Mouse (Mus musculus) heart, postnatal 25 days (tissue): ENCODE results near the gene Cux2. TPM values are rescaled to one million over a fixed set of nuclear protein-coding genes. Genes with fewer than 3 reads are reported as not detected.

Experiments used
- DNase-seq: peaks from one replicate; pipeline ENCODE4 v3.0.0; 2022; ENCODE audit warnings: low spot score
- intact Hi-C: fragments of 180-260 bp; cut with DNase I; formaldehyde crosslinking; loops from one replicate; pipeline ENCODE4 v1.15.1; 2025
- total RNA-seq, 2 experiments: library from RNA; stranded (reverse); gene quantifications; 2 replicates each; pipeline ENCODE4 v1.2.3; 2021

Cux2 gene
- total RNA-seq, 2 experiments from 2014 or later = 23.7 to 29.0 TPM

DNA sequence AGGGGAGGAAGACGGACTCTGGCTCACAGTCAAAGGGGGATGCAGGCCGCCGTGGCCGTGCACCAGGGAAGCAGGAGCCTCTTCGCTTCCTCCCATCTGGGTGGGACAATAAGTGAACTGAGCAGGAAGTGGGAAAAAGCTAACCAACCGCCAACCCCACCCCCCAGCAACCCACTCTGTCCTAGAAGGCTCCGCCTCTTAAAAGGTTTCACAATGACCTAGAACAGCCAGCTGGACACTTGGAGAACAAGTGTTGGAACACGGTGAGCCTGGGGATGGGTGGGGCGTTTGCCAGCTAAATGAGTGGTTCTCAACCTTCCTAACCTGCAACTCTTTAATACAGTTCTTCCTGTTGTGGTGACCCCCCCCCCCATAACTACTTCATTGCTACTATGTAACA is 23.1 kb downstream of the Cux2 start:
- no peak for DNase-seq
- intact Hi-C loops = no loop called here

GRCm38 (mm10) chr5:122026284-122026683 is 23.6 kb downstream of the Cux2 start:
- intact Hi-C loops = no loop called here

GRCm38 (mm10) chr5:122025117-122025516 is 24.8 kb downstream of the Cux2 start:
- DNase-seq = no peak
- intact Hi-C loops = no loop called here

More at GRCm38 (mm10) chr5:122026284-122026683, 23.6 kb downstream of the Cux2 start:
- no peak for DNase-seq

DNA sequence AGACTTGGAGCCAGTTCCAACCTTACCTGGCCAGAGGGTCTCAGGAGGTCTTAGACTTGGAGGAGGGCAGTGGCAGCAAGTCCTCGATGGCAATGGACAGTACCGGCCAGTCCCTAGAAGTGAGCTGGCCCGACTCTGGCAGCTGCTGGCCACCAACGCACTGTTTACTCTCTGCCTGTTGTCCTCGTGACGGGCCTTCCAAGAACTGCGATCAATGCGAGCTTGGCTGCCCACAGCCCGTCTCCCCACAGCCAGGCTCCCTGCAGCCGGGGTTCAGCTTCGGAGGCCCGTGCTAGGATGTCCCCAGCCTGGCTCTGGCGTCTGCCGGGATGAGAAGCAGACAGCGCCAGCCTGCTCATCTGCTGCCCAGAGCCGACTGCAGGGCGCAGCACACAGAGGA is 30.6 kb downstream of the Cux2 start:
- intact Hi-C loops = no loop called here
- DNase-seq = no peak

- no peak for DNase-seq
- intact Hi-C loops = no loop called here
These were observed 32.1 kb downstream of the Cux2 start for GRCm38 (mm10) chr5:122017778-122018177.

DNA sequence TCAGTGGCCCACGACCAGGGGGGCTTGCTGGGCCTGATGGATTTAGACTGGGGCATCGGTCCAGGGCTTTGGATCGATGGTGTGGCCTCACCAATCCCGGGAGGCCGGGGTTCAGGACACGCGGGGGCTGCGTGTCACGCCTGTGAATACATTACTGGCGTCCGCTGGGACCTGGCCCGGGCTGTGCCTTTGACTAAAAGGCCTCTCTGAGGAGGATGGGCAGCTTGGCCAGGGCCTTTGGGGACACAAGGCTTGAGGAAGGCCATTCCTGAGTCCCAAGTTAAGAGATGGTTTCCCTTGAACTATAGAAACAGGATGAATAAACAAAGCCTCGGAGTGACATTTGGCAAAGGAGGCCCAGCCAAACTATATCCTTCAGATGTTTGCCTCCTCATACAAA is 32.6 kb downstream of the Cux2 start:
- intact Hi-C loops = no loop called here

DNA sequence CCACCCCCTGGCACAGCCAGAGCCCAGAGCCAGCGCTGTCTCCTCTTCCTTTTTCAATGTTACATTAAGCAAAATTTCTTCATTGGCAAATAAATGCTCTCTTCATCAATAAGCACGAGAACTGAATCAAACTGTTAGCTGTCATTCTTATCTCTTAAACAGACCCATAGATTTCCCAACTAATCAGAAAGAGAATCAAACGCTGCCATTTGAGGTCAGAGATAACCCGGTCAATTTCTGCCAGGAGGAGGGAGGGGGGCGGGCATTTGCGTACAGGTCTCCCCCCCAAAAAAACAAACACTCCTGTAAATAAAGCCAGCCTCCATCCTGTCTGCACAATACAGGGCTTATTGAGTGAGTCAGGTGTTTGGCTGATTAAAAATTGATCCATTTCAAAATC is 33.2 kb downstream of the Cux2 start:
- intact Hi-C loops = no loop called here
- no peak for DNase-seq

More for the DNA sequence above, 32.6 kb downstream of the Cux2 start:
- DNase-seq = no peak

DNA sequence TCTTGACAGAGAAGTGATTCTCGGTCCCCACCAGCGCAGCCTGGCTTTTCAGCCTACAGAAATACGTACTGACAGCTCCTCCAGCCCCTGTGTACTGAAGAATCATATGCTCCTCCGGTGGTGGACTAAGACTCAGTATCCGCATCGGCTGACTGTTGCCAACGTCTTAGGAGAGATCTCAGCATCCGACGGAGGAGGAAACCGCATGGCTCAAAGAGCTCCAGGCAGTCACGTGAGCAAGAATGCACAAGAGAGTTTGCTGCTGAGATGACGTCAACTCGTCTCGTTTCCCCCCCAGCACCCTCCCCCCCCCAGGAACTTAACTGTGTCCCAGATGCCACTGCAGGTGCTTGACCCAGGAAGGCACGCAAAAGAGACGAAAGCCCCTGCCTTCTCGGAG is 34.8 kb downstream of the Cux2 start:
- no peak for DNase-seq
- intact Hi-C loops = no loop called here

- intact Hi-C loops = no loop called here
- DNase-seq = no peak
These were observed 35.2 kb downstream of the Cux2 start for GRCm38 (mm10) chr5:122014671-122015070.

DNA sequence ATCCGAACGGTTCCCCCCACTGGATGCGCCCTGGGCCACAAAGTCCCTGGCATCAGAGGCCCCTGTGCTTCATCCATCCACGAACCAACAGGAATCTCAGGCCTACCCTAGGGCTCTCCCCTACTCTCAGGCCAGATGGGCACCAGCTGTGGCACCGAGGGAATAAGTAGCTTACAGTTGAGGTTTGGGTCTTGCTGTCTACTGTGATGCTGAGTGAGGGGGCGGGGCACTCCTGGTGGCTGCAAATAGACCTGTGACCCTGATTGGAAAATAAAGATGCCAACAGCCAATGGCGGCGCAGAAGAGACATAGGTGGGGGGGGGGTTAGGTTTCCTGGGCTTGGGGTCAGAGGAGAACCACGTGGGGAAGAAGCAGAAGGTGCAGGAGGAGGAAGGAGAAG is 38.6 kb downstream of the Cux2 start:
- DNase-seq = no peak
- intact Hi-C loops = no loop called here

DNA sequence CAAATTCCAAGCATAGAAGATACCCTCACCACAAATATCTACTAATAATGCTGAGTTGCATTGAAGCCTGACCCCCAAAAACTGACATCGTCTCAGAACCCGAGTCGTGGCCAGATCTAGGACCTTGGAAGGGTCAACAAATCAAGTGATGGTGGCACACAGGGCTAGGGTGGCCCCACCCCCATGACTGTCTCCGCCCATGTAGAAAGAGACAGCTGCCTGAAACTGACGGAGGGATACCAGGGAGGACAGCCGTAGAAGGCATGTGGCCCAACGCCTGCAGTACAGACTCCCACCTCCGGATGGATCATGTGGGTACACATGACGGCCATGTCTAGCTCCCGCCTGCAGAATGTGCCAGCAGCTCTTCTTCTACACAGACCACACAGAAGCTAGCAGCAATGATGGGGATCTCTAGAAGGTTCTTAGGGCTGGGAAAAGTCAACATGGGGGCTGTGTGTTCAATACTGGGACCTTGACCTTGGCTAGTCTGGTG is 41.9 kb downstream of the Cux2 start:
- no peak for DNase-seq
- intact Hi-C loops = no loop called here

DNA sequence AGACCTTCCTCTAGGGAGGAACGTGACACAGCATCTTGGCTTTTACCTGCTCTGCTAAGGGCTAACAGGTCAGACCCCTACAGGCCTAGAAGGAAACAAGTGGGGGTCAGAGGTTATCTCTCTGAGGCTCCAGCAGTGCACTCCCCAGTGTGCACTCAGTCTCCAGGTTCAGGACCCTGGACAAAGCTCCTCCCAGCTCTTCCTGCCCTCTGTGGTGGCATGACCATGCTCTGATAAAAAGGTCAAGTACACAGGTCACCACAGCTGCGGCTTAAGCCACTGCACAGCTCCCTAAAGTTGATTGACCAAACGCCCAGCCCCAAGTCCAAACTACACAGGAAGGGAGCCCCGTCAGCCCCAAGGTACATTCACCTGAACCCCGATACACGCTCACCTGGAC is 46.4 kb downstream of the Cux2 start:
- intact Hi-C loops = loop anchor here (5.0 kb wide), 2 partner anchors 56 to 89 kb away; no protein-coding TSS in a partner anchor
- DNase-seq = no peak

GRCm38 (mm10) chr5:122002148-122002547 is 47.8 kb downstream of the Cux2 start:
- intact Hi-C loops = loop anchor here (5.0 kb wide), 2 partner anchors 55 to 90 kb away; no protein-coding TSS in a partner anchor

GRCm38 (mm10) chr5:122001311-122001710 is 48.6 kb downstream of the Cux2 start:
- intact Hi-C loops = loop anchor here (5.0 kb wide), 2 partner anchors 54 to 91 kb away; no protein-coding TSS in a partner anchor
- DNase-seq = no peak

More at GRCm38 (mm10) chr5:122002148-122002547, 47.8 kb downstream of the Cux2 start:
- no peak for DNase-seq

DNA sequence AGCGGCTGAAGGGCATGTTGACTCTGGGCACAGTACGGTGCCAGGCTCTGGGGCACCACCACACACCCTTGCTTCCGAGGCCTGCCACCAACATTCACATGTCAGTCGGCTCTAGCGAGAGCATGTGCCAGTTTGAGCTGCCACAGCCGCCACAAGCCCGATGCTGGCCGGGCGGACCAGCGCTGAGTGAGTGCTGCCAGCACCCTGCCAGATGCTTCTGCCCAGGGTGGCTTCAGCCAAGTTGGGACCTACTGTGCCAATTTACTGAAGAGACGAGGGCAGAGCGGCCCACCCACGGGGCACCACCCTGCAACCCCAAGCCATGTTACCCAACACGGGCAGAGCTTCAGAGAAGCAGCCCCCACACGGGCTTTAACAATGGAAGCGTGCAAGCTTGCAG is 49.5 kb downstream of the Cux2 start:
- intact Hi-C loops = loop anchor here (5.0 kb wide), 2 partner anchors 53 to 92 kb away; no protein-coding TSS in a partner anchor
- DNase-seq = peak; percentile 21

- intact Hi-C loops = no loop called here
- DNase-seq = peak; percentile 42
These were observed 50.7 kb downstream of the Cux2 start for GRCm38 (mm10) chr5:121998981-121999795.

GRCm38 (mm10) chr5:121998281-121998680 is 51.6 kb downstream of the Cux2 start:
- intact Hi-C loops = no loop called here
- no peak for DNase-seq

- intact Hi-C loops = no loop called here
These were observed 53.2 kb downstream of the Cux2 start for GRCm38 (mm10) chr5:121996701-121997100.

DNA sequence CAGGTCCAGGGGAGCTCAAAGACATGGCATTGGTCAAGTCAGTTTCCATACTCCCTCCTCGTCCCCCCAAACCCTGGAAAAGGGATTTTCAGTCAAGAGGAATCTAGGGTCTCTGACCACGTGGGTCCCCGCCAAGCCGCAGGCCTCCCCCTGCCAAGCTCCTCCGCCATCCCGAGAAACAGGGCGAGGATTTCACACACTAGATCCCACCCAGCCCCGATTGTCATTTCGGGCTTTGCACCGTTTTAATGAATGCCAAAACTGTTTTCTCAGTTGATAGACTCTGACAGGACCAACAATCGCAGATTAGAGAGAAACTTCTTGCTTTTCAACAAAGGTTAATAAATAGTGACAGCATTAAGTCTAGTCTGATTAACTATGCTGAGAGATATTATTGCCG is 55.1 kb downstream of the Cux2 start:
- intact Hi-C loops = no loop called here
- no peak for DNase-seq

More at GRCm38 (mm10) chr5:121996701-121997100, 53.2 kb downstream of the Cux2 start:
- no peak for DNase-seq

DNA sequence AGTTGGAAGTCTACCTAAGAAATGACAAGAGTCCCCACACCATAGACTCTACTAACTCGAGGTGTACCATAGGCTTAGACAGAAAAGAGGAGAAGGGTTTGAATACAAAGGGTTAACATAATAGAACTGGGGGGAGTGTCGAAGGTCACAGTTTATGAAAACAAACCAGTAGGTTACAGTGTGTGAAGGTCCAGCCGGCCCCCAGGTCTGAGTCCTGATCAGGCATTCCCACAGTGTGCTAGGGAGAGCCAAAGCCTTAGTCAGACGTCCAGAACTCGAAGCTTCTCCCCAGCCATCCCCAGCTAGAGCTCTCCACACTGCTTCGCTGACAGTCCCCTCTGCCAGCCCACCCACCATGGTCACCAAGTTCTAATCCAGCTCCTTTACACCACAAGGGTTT is 58.0 kb downstream of the Cux2 start:
- intact Hi-C loops = no loop called here
- DNase-seq = no peak

GRCm38 (mm10) chr5:121985855-121986254 is 64.0 kb downstream of the Cux2 start:
- intact Hi-C loops = no loop called here
- no peak for DNase-seq
